Mouse (Mus musculus): ENCODE measurements around the gene Tmem182. TPM values are rescaled to one million over a fixed set of nuclear protein-coding genes. Genes with fewer than 3 reads are reported as not detected.

Gene Tmem182
- total and polyA plus RNA-seq, 3 experiments: not detected

DNA sequence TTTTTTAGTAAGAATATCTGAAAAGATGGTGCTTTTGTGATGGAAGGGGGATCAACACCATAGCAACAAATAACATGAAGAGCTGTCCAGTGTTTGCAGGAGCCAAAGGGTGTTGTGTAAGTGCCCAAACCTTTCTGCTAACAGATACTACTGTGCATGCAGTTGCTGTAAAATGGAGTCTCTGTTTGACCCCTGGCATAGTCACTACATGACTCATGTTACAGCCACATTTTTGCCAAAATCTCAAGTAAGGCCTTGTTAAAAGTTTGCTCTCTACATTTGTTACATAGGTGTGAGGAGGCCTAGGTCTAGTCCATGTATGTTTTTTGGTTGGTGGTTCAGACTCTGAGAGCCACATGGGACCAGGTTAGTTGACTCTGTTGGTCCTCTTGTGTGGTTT lies 45.9 kb downstream of the Tmem182 start:
- H3K27ac ChIP-seq (ENCODE audit: insufficient read depth, low read depth): no peak overlapping the region
- in situ Hi-C loops (cut with MboI; ENCODE audit: low pct_ligation_motif_present, low pct_unique_long_range_greater_than_20kb, low sequenced_read_pairs): no loop called here

DNA sequence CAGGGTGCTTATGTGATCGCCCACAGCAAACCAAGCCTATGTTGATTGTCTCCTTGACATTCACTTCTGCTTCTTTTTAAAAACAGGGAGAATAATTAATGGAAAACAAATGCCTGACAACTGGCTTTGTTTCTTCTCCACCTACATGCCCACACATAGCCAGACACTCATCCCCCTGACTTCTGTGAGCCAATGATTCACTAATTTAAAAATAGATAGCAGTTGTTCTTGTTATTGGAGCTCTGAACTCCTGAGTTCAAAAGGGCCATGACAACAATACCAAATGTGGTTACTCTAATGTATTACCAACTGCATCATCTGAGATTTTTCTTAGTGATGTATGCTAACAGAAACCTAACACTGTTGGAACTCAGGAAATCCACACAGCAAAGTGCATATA lies 49.9 kb downstream of the Tmem182 start:
- in situ Hi-C loops (cut with MboI; ENCODE audit: low pct_ligation_motif_present, low pct_unique_long_range_greater_than_20kb, low sequenced_read_pairs): no loop called here
- no peak overlapping the region for H3K9ac ChIP-seq (ENCODE audit: insufficient read depth, low read depth)

More for the DNA sequence above, 45.9 kb downstream of the Tmem182 start:
- dilution Hi-C loops (cut with MboI; ENCODE audit: extremely low pct_ligation_motif_present, extremely low pct_unique_long_range_greater_than_20kb, low sequenced_read_pairs): no loop called here
- no peaks in the 10 kb centered on the region for H3K4me1 ChIP-seq (ENCODE audit: control insufficient read depth in 1 of 2, insufficient read depth in 2 of 2)
- no peak overlapping the region for H3K9ac ChIP-seq (ENCODE audit: insufficient read depth, low read depth)
- H3K27me3 ChIP-seq (replicated peaks): no peaks in the 10 kb centered on the region
- H3K36me3 ChIP-seq (replicated peaks in 1 of 2; ENCODE audit: control insufficient read depth in 1 of 2, insufficient read depth in 1 of 2, low read length in 1 of 2): no peaks in the 10 kb centered on the region
- peaks cover 55% of the 10 kb centered on the region for H3K9me3 ChIP-seq (replicated peaks; ENCODE audit: low read length)
- H3K4me3 ChIP-seq (replicated peaks in 1 of 3; ENCODE audit: low read depth in 2 of 3, low read length in 2 of 3, poor library complexity in 1 of 3): no peak overlapping the region
- no peaks in the 10 kb centered on the region for H3K79me2 ChIP-seq (replicated peaks; ENCODE audit: control insufficient read depth, extremely low read depth, insufficient read depth, poor library complexity, severe bottlenecking)
- no peak overlapping the region for H3K4me2 ChIP-seq (ENCODE audit: insufficient read depth, low read depth, poor library complexity, severe bottlenecking)
- TF ChIP-seq GABPA (IDR thresholded peaks at IDR 0.05; ENCODE audit: insufficient replicate concordance, low read depth, low read length) (no peak), POLR2AphosphoS2 (IDR thresholded peaks at IDR 0.05; ENCODE audit: low read depth, low read length) (no peak), TCF12 (IDR thresholded peaks at IDR 0.05; ENCODE audit: low read depth, low read length) (no peak), NRF1 (IDR thresholded peaks at IDR 0.05; ENCODE audit: low read depth, low read length) (no peak), HCFC1 (IDR thresholded peaks at IDR 0.05; ENCODE audit: low read depth, low read length) (no peak), SIN3A (IDR thresholded peaks at IDR 0.05; ENCODE audit: low read length) (no peak), ZKSCAN1 (IDR thresholded peaks at IDR 0.05; ENCODE audit: borderline replicate concordance, low read depth, low read length) (no peak), CHD1 (IDR thresholded peaks at IDR 0.05; ENCODE audit: low read depth, low read length) (no peak), ZNF384 (IDR thresholded peaks at IDR 0.05; ENCODE audit: low read depth, low read length) (no peak), CTCF (conservative IDR thresholded peaks at IDR 0.05 in 1 of 2, IDR thresholded peaks at IDR 0.05 in 1 of 2; ENCODE audit: low read depth in 2 of 2, low read length in 2 of 2) (no peak), MYC (IDR thresholded peaks at IDR 0.05; ENCODE audit: low read depth, low read length) (no peak), CHD2 (IDR thresholded peaks at IDR 0.05; ENCODE audit: low read length) (no peak), ETS1 (conservative IDR thresholded peaks at IDR 0.05; ENCODE audit: low read depth, low read length) (no peak), MAZ (IDR thresholded peaks at IDR 0.05; ENCODE audit: low read depth, low read length) (no peak), UBTF (IDR thresholded peaks at IDR 0.05; ENCODE audit: low read depth, low read length) (no peak), MXI1 (IDR thresholded peaks at IDR 0.05; ENCODE audit: low read depth, low read length) (no peak), IRF4 (IDR thresholded peaks at IDR 0.05; ENCODE audit: low read depth, low read length) (no peak), ZMIZ1 (IDR thresholded peaks at IDR 0.05; ENCODE audit: low read depth, low read length) (no peak)
- DNase-seq (ENCODE audit: extremely low read depth): no peak

More for the DNA sequence above, 49.9 kb downstream of the Tmem182 start:
- DNase-seq (ENCODE audit: extremely low read depth): no peak
- no peaks in the 10 kb centered on the region for H3K79me2 ChIP-seq (replicated peaks; ENCODE audit: control insufficient read depth, extremely low read depth, insufficient read depth, poor library complexity, severe bottlenecking)
- dilution Hi-C loops (cut with MboI; ENCODE audit: extremely low pct_ligation_motif_present, extremely low pct_unique_long_range_greater_than_20kb, low sequenced_read_pairs): no loop called here
- H3K4me1 ChIP-seq (ENCODE audit: control insufficient read depth in 1 of 2, insufficient read depth in 2 of 2): no peaks in the 10 kb centered on the region
- H3K27ac ChIP-seq (ENCODE audit: insufficient read depth, low read depth): no peak overlapping the region
- no peaks in the 10 kb centered on the region for H3K27me3 ChIP-seq (replicated peaks)
- H3K4me3 ChIP-seq (replicated peaks in 1 of 3; ENCODE audit: low read depth in 2 of 3, low read length in 2 of 3, poor library complexity in 1 of 3): no peak overlapping the region
- no peaks in the 10 kb centered on the region for H3K36me3 ChIP-seq (replicated peaks in 1 of 2; ENCODE audit: control insufficient read depth in 1 of 2, insufficient read depth in 1 of 2, low read length in 1 of 2)
- peaks cover 59% of the 10 kb centered on the region for H3K9me3 ChIP-seq (replicated peaks; ENCODE audit: low read length)
- no peak overlapping the region for H3K4me2 ChIP-seq (ENCODE audit: insufficient read depth, low read depth, poor library complexity, severe bottlenecking)
- TF ChIP-seq TCF12 (IDR thresholded peaks at IDR 0.05; ENCODE audit: low read depth, low read length) (no peak), IRF4 (IDR thresholded peaks at IDR 0.05; ENCODE audit: low read depth, low read length) (no peak), RAD21 (IDR thresholded peaks at IDR 0.05; ENCODE audit: low read depth, low read length) (no peak)
